Mouse (Mus musculus): ENCODE measurements around the gene Tcp11l1. TPM values are rescaled to one million over a fixed set of nuclear protein-coding genes. Genes with fewer than 3 reads are reported as not detected.

Tcp11l1 gene
- 27.2 and 30.1 TPM in 2 replicates for polyA plus RNA-seq (2012; rRNA removed)

DNA sequence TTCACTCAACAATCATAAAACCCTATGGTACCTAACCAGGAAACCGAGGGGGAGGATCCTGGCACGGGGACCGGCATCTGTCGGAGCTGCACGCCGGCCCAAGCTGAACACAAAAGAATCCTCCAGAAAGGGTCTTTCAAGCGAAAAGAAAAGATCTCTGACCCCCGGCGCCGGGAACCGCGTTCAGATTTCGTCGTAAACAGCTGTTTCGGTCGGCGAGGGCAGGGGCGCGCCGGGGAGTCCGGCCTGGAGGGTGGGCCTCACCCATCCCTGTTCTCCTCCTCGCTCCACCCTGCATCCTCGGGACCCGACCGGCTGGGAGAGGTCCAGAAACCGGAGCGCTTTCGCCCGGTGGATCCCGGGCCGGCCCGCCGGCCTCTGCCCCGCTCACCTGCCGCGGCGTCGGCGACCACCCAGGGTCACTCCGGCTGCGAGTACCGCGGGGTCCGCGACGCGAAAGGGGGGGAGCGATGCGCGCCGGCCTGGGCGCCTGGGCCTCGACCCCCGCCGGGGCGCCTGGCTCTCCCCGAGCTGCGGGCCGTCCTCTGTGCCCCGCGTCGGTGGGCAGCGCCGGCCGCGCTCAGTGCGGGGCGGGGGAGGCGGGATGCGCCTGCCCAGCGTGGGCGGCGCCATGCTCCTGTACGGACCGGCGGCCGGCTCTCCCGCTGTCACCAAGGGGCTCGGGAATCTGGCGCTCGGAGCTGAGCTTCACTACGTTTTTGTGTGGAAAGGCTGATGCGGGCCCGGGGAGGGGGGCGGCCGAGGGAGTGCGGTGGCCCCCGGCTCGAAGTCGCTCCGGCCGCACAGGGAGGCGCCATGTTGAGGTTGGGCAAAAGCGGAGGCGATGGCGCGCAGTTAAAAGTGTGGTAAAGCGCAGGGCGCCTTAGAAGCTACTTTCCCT, at the start of gene Tcp11l1:
Gene Tcp11l1 (minus strand): TSS at position 585 of the 901 bp plus-strand sequence.

DNA sequence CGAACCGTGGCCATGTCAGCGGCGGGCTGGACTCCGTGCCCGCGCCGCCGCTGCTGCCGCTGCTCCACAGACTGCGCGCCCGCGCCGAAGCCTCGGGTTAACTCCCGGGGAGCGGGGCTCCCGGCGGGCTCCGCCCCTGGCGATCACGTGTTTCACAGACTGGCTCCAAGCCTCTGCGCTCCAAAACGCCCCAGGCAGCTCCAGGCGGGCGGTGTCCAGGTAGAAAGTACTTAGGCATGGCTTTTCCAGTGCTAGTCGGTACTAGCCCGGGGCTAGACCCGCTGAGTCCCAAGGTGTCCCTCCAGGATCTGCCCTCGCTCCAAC, 30.7 kb upstream of the Tcp11l1 start, which contains the start of gene Depdc7:
Gene Depdc7 (minus strand): TSS at position 138 of the 324 bp plus-strand sequence.

DNA sequence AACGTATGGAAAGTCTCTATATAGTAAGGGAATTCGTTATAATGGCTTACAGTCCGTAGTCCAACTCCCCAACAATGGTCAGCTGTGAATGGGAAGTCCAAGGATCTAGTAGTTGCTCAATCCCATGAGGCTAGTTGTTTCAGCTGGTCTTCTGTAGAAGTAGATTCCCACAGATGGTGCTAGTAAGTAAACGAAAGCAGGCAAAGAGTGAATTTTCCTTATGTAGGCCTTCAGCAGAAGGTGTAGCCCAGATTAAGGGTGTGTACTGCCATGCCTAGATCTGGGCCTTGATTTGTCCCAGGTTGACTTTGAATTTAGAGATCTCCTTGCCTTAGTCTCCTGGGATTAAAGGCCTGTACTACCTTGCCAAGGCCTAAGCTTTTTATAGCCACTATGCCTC, 4.3 kb upstream of the Tcp11l1 start, which contains the start of gene Pin1rt1:
Gene Pin1rt1 (minus strand): TSS at position 101 of the 400 bp plus-strand sequence.

Other genes starting within 250 kb of the Tcp11l1 start
- 9.8 and 21.4 TPM in 2 replicates for gene Hipk3, start 217.7 kb downstream of the Tcp11l1 start, polyA plus RNA-seq (2012; rRNA removed)
- 52.8 and 69.8 TPM in 2 replicates for gene Cstf3, start 121.6 kb downstream of the Tcp11l1 start, polyA plus RNA-seq (2012; rRNA removed)
- not detected in 2 replicates for gene Pin1rt1, start 4.2 kb upstream of the Tcp11l1 start, polyA plus RNA-seq (2012; rRNA removed)
- 1.8 and 2.7 TPM in 2 replicates for gene Depdc7, start 30.7 kb upstream of the Tcp11l1 start, polyA plus RNA-seq (2012; rRNA removed)
- gene Qser1, start 104.6 kb upstream of the Tcp11l1 start, polyA plus RNA-seq (2012; rRNA removed) = 11.6 and 24.1 TPM in 2 replicates
- 0.32 and 0.88 TPM in 2 replicates for gene Prrg4, start 137.7 kb upstream of the Tcp11l1 start, polyA plus RNA-seq (2012; rRNA removed)
- gene Ccdc73, start 155.6 kb upstream of the Tcp11l1 start, polyA plus RNA-seq (2012; rRNA removed) = 3.7 and 7.3 TPM in 2 replicates